Mouse (Mus musculus) lung, embryonic 16.5 days (tissue): ENCODE measurements at regions not wholly inside any gene's neighbourhood (a gene's known extent, or its start where the extent isn't known, plus 50 kb on each side); places are given as distances from the start of the nearest gene placed in this dataset.

Experiments
- ATAC-seq: fragments of 200-750 bp; cut with Nextera tagmentation; 2 replicates; pipeline ENCODE4 v1.8.0; 2017; ENCODE audit warnings: low read depth, mild to moderate bottlenecking, moderate library complexity
- H3K27ac ChIP-seq: fragments of 300-500 bp; sonication (generic); 2 replicates; pipeline ENCODE4 v1.5.1; 2014; ENCODE audit warnings: mild to moderate bottlenecking, control low read depth, low read length
- H3K27me3 ChIP-seq: fragments of 300-500 bp; sonication (generic); 2 replicates; pipeline ENCODE4 v1.6.1; 2014; ENCODE audit warnings: low read depth, low read length, mixed read lengths; ENCODE audit not compliant: control insufficient read depth, insufficient read depth
- H3K36me3 ChIP-seq: fragments of 300-500 bp; sonication (generic); 2 replicates; pipeline ENCODE4 v1.6.1; 2014; ENCODE audit warnings: low read length; ENCODE audit not compliant: control insufficient read depth, insufficient read depth
- H3K4me1 ChIP-seq: fragments of 300-500 bp; sonication (generic); replicated peaks from 2 replicates; pipeline ENCODE4 v1.6.1; 2014; ENCODE audit warnings: low read length, mixed read lengths; ENCODE audit not compliant: control insufficient read depth, insufficient read depth
- H3K4me2 ChIP-seq: fragments of 300-500 bp; sonication (generic); 2 replicates; pipeline ENCODE4 v1.6.1; 2014; ENCODE audit warnings: low read depth, low read length, control low read depth
- H3K4me3 ChIP-seq: fragments of 300-500 bp; sonication (generic); 2 replicates; pipeline ENCODE4 v1.5.1; 2014; ENCODE audit warnings: mild to moderate bottlenecking, low read length, control low read depth
- H3K9ac ChIP-seq: fragments of 300-500 bp; sonication (generic); 2 replicates; pipeline ENCODE4 v1.6.1; 2014; ENCODE audit warnings: low read length, control low read depth
- H3K9me3 ChIP-seq: fragments of 300-500 bp; sonication (generic); 2 replicates; pipeline ENCODE4 v1.6.1; 2016; ENCODE audit warnings: low read length; ENCODE audit not compliant: control insufficient read depth
- WGBS: fragments of 180-500 bp; shearing (Covaris S2); extraction: QIAGEN DNeasy Blood & Tissue Kit; methylation state at CpG from one replicate; pipeline ENCODE4 v1.1.7; 2014; 5-methylcytosine and 5-hydroxymethylcytosine counted together

DNA sequence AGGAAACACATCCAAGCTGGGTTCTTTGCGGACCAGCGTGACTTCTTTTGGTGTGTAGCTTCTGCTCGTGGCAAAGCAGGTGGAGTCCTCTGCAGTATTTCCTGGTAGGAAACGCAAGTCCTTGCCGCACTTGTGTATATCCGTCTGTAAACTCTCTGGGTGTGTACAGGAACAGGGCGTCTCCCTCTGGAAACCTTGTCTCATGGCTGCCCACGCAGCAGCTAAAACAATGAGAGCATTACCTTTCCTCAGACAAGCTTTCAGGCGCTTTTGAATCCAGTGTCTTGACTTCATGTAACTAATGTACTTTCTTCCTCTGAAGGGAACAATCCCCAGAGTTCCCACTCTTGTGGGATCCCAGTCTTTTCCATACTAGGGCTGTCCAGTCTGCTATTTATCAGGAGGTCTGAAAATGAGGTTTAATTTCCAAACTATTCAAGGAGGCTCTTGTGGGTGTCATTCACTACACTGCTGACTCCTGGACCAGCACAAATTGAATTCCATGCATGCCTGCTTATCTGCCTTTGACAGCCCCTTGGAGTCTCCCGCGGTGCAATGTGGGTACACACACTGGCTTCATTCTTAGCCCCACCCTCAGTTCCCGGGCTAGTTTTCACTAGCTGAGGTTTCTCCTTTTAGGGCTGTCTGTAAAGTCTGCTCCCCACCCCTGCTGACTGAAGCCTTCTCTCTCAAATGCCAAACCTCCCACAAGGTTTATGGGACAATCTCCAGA, 161.6 kb upstream of the Anxa10 start:
- Histone ChIP-seq H3K9me3 (no peaks in the 10 kb centered on the region), H3K27me3 (no peaks in the 10 kb centered on the region), H3K4me1 (no peaks in the 10 kb centered on the region; the same call in 1 of the 2 replicates), H3K4me2 (peak overlapping the region; percentile 25; the same call in 1 of the 2 replicates), H3K27ac (peak overlapping the region; percentile 4; the same call in 1 of the 2 replicates), H3K4me3 (no peak overlapping the region), H3K9ac (no peak overlapping the region), H3K36me3 (no peaks in the 10 kb centered on the region)
- ATAC-seq: peak; percentile 94
- WGBS: 34% methylated on average over 12 of the region's 12 CpGs

DNA sequence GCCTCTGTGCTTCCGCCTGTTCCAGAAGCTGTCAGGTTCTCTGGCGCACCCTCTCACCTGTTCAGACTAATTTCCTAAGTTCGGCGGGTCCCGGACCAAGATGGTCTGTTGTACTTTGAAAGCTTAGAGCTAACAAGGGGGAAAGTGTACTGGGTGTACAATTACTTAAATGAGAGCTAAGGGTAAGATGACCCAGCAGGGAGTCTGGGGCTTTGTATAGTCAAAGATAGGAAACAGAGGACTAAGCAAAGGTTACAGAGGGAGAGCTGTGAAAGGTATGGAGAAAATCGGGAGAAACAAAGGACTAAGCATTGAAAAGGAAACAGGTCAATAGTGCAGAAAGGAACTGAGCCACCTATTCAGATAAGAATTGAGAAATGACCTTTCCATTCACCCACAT, 127.6 kb upstream of the Anxa10 start:
- Histone ChIP-seq H3K27ac (no peak overlapping the region), H3K4me2 (no peak overlapping the region), H3K4me3 (no peak overlapping the region), H3K4me1 (no peaks in the 10 kb centered on the region), H3K9ac (no peak overlapping the region), H3K36me3 (no peaks in the 10 kb centered on the region), H3K9me3 (no peaks in the 10 kb centered on the region), H3K27me3 (no peaks in the 10 kb centered on the region)
- WGBS: 83% methylated on average over 6 of the region's 6 CpGs
- ATAC-seq: no peak
